Mouse (Mus musculus): ENCODE results near the gene Pafah2.
"Not testable (repeated sequence)": the region's sequence is repeated elsewhere in the genome, so short reads cannot be mapped to it uniquely, and the experiment has no call there.

Gene Pafah2

GRCm38 (mm10) chr4:134373295-134373694, 22.8 kb upstream of the Pafah2 start:
- no peak for DNase-seq (ENCODE audit: low spot score)

GRCm38 (mm10) chr4:134374306-134374705, 21.8 kb upstream of the Pafah2 start:
- DNase-seq (ENCODE audit: low spot score): no peak

- no peak for DNase-seq (ENCODE audit: low spot score)
These were observed 18.0 kb upstream of the Pafah2 start for GRCm38 (mm10) chr4:134378089-134378615.

- DNase-seq (ENCODE audit: low spot score): no peak
These were observed 16.6 kb upstream of the Pafah2 start for GRCm38 (mm10) chr4:134379510-134379909.

- DNase-seq (ENCODE audit: low spot score): not testable (repeated sequence)
These were observed 12.4 kb upstream of the Pafah2 start, which contains the start of gene Extl1 for GRCm38 (mm10) chr4:134383750-134384149. Gene Extl1 (minus strand): TSS chr4:134383850.

- no peak for DNase-seq (ENCODE audit: low spot score)
These were observed 8.9 kb upstream of the Pafah2 start for GRCm38 (mm10) chr4:134387268-134387667.

GRCm38 (mm10) chr4:134388397-134388796, 7.7 kb upstream of the Pafah2 start:
- peak; percentile 84 for DNase-seq (ENCODE audit: low spot score)

- no peak for DNase-seq (ENCODE audit: low spot score)
These were observed 4.5 kb upstream of the Pafah2 start for GRCm38 (mm10) chr4:134391636-134392035.

- DNase-seq (ENCODE audit: low spot score): peak; percentile 70
These were observed 3.5 kb upstream of the Pafah2 start for GRCm38 (mm10) chr4:134392595-134392994.

GRCm38 (mm10) chr4:134393026-134393425, 3.1 kb upstream of the Pafah2 start:
- DNase-seq (ENCODE audit: low spot score): peak; percentile 53

GRCm38 (mm10) chr4:134395142-134395541, 978 bp upstream of the Pafah2 start:
- no peak for DNase-seq (ENCODE audit: low spot score)

- DNase-seq (ENCODE audit: low spot score): no peak
These were observed 1.0 kb downstream of the Pafah2 start for GRCm38 (mm10) chr4:134397121-134397520.

- DNase-seq (ENCODE audit: low spot score): no peak
These were observed 1.6 kb downstream of the Pafah2 start for GRCm38 (mm10) chr4:134397732-134398131.

- no peak for DNase-seq (ENCODE audit: low spot score)
These were observed 4.1 kb downstream of the Pafah2 start for GRCm38 (mm10) chr4:134400206-134400605.

- peak; percentile 60 for DNase-seq (ENCODE audit: low spot score)
These were observed 5.1 kb downstream of the Pafah2 start for GRCm38 (mm10) chr4:134401181-134401661.

- no peak for DNase-seq (ENCODE audit: low spot score)
These were observed 5.9 kb downstream of the Pafah2 start for GRCm38 (mm10) chr4:134401856-134402570.

GRCm38 (mm10) chr4:134402571-134403262, 6.6 kb downstream of the Pafah2 start:
- no peak for DNase-seq (ENCODE audit: low spot score)

- no peak for DNase-seq (ENCODE audit: low spot score)
These were observed 7.6 kb downstream of the Pafah2 start for GRCm38 (mm10) chr4:134403721-134404120.

GRCm38 (mm10) chr4:134409286-134409685, 13.2 kb downstream of the Pafah2 start:
- no peak for DNase-seq (ENCODE audit: low spot score)

- DNase-seq (ENCODE audit: low spot score): no peak
These were observed 20.1 kb downstream of the Pafah2 start for GRCm38 (mm10) chr4:134416177-134416576.

GRCm38 (mm10) chr4:134416602-134417001, 20.5 kb downstream of the Pafah2 start:
- no peak for DNase-seq (ENCODE audit: low spot score)

GRCm38 (mm10) chr4:134417111-134417510, 21.0 kb downstream of the Pafah2 start:
- DNase-seq (ENCODE audit: low spot score): no peak

- DNase-seq (ENCODE audit: low spot score): no peak
These were observed 25.9 kb downstream of the Pafah2 start for GRCm38 (mm10) chr4:134421971-134422370.

Data from embryo, embryonic 10 days (tissue).